Mouse (Mus musculus) cerebellum, adult 2 months (tissue): Measurements from ENCODE around the gene Olfr1415. TPM values are rescaled to one million over a fixed set of nuclear protein-coding genes. Genes with fewer than 3 reads are reported as not detected.

Experiments used
- DNase-seq, 2 experiments: peaks; one replicate each; pipeline ENCODE4 v3.0.0; 2021
- H3K27ac ChIP-seq: fragments of 200-500 bp; 2 replicates; pipeline ENCODE4 v1.5.1; 2012; ENCODE audit warnings: low read length, control low read depth, inconsistent platforms; ENCODE audit not compliant: insufficient read depth
- H3K27me3 ChIP-seq: fragments of 200-500 bp; 2 replicates; pipeline ENCODE4 v1.6.1; 2012; ENCODE audit warnings: inconsistent platforms, mild to moderate bottlenecking, low read length, moderate library complexity; ENCODE audit not compliant: control insufficient read depth, insufficient read depth
- H3K4me1 ChIP-seq: fragments of 200-500 bp; 2 replicates; pipeline ENCODE4 v1.6.1; 2011; ENCODE audit warnings: low read length; ENCODE audit not compliant: control insufficient read depth, insufficient read depth
- H3K4me3 ChIP-seq: fragments of 200-500 bp; replicated peaks from 2 replicates; pipeline ENCODE3; 2011; ENCODE audit warnings: mild to moderate bottlenecking, low read depth, low read length, control low read depth; ENCODE audit not compliant: insufficient read depth
- CTCF ChIP-seq: fragments of 200-500 bp; IDR thresholded peaks from 2 replicates; pipeline ENCODE4 v1.5.1; 2011; ENCODE audit warnings: low read depth, mild to moderate bottlenecking, control low read depth, low read length, moderate library complexity, borderline replicate concordance; ENCODE audit not compliant: insufficient read depth
- POLR2A ChIP-seq: fragments of 200-500 bp; IDR thresholded peaks from 2 replicates; pipeline ENCODE4 v1.6.1; 2011; ENCODE audit warnings: low read length, control low read depth, borderline replicate concordance; ENCODE audit not compliant: insufficient read depth
- WGBS: fragments of 180-500 bp; shearing (Covaris S2); methylation state at CpG from one replicate; pipeline ENCODE4 v1.1.7; 2018; 5-methylcytosine and 5-hydroxymethylcytosine counted together
- polyA plus RNA-seq: library from polyadenylated mRNA; depleted of rRNA; stranded (reverse); fragments of >200 nt; gene quantifications from 2 replicates; pipeline ENCODE4 v1.2.3, GENCODE M21; 2012

Olfr1415 gene
- polyA plus RNA-seq, 1 experiment, result not detected

DNA sequence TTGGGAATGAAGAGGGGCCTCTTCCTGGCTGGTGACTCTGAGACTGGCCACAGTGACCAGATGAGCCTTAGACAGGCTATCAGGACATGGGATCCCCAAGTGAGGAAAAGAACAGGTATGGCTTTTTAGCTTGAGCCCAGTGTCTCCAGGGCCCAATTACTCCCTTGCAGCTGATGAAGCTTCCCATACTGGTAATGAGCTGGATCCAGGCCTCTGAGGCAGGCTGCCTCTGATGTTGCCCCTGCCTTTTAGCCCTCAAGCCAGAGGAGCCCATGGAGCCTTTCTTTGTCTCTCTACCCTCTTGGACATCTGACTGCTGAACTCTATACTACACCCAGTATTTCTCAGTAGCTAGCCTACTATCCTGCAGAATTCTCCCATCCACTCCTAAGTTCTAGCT is 10.9 kb downstream of the Olfr1415 start, which contains the start of gene Olfr1416:
Gene Olfr1416, minus strand, starts transcription at position 101 of the 400 bp plus-strand sequence.
- H3K4me1 ChIP-seq, result no peaks in the 10 kb centered on the region
- no peak for DNase-seq
- H3K27ac ChIP-seq, result no peak within 1 kb of the TSS
- TF ChIP-seq POLR2A, result no peak
- TF ChIP-seq CTCF, result no peak
- H3K27me3 ChIP-seq, result no peaks in the 10 kb centered on the region
- H3K4me3 ChIP-seq, result no peak within 1 kb of the TSS

- no peak for TF ChIP-seq POLR2A
- TF ChIP-seq CTCF, result no peak
- DNase-seq, result no peak
- H3K27ac ChIP-seq, result peak overlapping the region; percentile 62
- peak overlapping the region; percentile 84 for H3K4me3 ChIP-seq
- H3K27me3 ChIP-seq, result no peaks in the 10 kb centered on the region
- 3% methylated on average over 10 of the region's 10 CpGs for WGBS
- H3K4me1 ChIP-seq, result no peaks in the 10 kb centered on the region
Measured at GRCm38 (mm10) chr1:92474066-92474578, 21.8 kb downstream of the Olfr1415 start.

- Histone ChIP-seq H3K4me3 (peak within 1 kb of the TSS; percentile 84), H3K27ac (peak within 1 kb of the TSS; percentile 90), H3K27me3 (no peaks in the 10 kb centered on the region), H3K4me1 (no peaks in the 10 kb centered on the region)
- TF ChIP-seq POLR2A (peak; percentile 79), CTCF (no peak)
- 1% methylated on average over 67 of the region's 67 CpGs for WGBS
- peak; percentile 89 to 97 for DNase-seq
Measured at GRCm38 (mm10) chr1:92473165-92474041, 22.5 kb downstream of the Olfr1415 start, which contains the start of gene Ndufa10. Gene Ndufa10 (minus strand): TSS chr1:92473860.

DNA sequence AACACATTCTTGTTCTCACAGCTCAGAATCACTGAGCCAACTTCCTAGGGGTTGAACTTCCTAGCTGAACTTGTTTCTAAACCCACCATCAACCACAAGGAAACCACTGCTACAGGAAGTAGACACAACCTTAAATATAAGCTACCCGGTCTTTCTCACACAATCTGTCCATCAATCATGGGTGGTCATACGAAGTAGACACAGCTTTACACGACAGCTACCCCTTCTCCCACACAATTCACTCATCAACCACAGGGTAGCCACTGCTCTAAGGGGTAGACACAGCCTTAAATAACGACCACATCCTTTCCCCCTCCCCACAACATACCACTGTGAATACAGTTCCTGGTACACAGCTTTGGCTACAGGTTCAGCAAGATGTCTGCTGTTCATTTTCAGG is 27.0 kb downstream of the Olfr1415 start:
- DNase-seq, result no peak
- H3K4me3 ChIP-seq, result no peak overlapping the region
- TF ChIP-seq POLR2A, result no peak
- no peak for TF ChIP-seq CTCF
- H3K4me1 ChIP-seq, result no peaks in the 10 kb centered on the region
- H3K27ac ChIP-seq, result no peak overlapping the region
- no peaks in the 10 kb centered on the region for H3K27me3 ChIP-seq
- 89% methylated on average over 4 of the region's 4 CpGs for WGBS

DNA sequence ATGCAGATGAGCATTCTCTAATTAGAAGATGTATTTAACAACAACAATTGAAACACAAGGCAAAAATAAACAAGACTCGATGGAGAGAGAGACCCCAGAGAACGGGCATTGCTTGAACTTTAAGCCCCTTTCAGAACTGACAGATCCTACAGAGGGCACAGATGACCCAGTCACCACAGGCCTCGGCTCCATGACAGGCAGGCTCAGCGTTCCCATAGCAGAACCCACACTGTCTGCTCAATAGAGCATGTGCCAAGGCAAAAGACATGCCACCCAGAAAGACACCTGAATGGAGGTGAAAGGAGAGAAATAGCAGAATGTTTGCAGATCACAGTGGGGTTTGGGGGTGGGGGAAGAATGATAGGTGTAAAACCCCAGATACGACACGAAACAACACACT is 37.5 kb downstream of the Olfr1415 start:
- no peak for DNase-seq
- Histone ChIP-seq H3K27me3 (no peaks in the 10 kb centered on the region), H3K27ac (peak overlapping the region; percentile 93), H3K4me1 (peaks cover 5% of the 10 kb centered on the region), H3K4me3 (no peak overlapping the region)
- TF ChIP-seq CTCF, result no peak
- TF ChIP-seq POLR2A, result no peak
- WGBS, result 25% methylated on average over 6 of the region's 6 CpGs

DNA sequence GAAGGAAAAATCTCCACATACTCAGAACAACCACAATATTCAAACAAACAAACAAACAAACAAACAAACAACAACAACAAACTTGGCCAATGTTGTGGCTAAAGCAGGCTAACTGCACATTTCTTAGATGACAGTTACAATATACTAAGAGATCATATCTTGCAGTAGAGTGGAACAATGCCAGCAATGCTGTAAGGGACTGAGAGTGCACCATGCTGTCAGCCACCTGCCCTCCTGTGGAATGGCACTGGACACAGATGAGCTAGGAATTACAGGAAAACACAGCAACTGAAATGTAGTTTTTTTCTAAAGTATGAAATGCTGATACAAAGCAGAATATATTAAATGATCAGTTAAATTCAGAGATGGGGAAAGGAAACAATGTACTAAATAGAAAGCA is 38.1 kb downstream of the Olfr1415 start:
- H3K4me3 ChIP-seq, result no peak overlapping the region
- TF ChIP-seq POLR2A (no peak), CTCF (peak; percentile 22; the same call in 1 of the 2 replicates)
- DNase-seq, result peak; percentile 55 to 82

DNA sequence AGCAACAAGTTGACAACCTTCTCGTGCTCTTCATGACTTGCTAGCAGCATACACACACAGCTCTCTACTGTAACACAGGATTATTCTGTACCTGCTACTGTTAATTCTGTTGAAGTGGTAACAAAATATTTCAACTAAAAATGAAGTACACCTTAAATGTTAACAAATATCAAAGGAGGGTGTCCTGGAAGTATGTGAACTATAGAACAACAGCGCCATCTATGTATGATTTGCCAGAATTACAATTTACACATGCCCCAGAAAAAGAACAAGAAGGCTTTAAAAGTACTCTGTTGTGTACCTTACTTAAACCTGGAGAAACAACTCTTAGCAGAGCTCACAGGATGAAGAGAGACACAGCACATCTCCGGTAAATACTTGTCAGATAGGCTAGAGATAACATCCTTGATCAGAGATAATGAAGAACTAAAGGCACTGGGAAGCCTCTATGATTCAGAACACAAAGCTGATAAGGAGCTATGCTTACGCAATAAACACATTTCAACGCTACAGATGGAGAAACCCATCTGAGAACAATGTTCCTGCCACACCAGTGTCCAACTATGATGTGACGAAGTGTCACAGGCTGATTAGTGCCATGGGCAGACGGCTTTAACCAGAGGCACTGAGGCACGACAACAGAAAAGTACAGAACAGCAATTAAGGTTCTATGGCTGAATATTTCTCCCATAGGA is 42.0 kb downstream of the Olfr1415 start:
- DNase-seq, result peak in 1 of 2 experiments; percentile 34
- Histone ChIP-seq H3K27me3 (no peaks in the 10 kb centered on the region), H3K27ac (no peak overlapping the region), H3K4me3 (no peak overlapping the region), H3K4me1 (peaks cover 5% of the 10 kb centered on the region)
- TF ChIP-seq POLR2A (no peak), CTCF (peak; percentile 48; the same call in 1 of the 2 replicates)
- 72% methylated on average over 8 of the region's 8 CpGs for WGBS

More for the DNA sequence above, 38.1 kb downstream of the Olfr1415 start:
- H3K4me1 ChIP-seq, result peaks cover 5% of the 10 kb centered on the region
- H3K27me3 ChIP-seq, result no peaks in the 10 kb centered on the region
- H3K27ac ChIP-seq, result no peak overlapping the region

DNA sequence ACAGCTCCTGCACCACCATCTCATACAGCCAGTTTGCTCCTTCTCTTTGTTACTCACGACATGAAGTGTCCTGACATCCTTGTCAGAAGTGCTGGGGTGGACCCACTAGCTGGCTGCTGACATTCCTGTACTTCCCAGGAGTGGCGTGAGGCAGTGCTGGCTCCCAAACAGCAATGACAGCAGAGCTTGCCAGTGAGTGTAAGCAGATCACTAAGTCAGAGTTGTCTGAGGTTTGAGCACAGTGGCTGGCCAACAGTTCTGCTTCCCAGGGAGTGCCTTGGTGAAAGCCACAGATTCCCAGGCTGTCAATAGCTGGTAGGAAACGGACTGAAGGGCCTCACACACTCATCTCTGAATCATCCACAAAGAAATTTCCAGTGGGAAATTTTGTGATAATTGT is 47.6 kb downstream of the Olfr1415 start:
- DNase-seq, result no peak
- WGBS, result 76% methylated on average over 3 of the region's 3 CpGs
- no peaks in the 10 kb centered on the region for H3K4me1 ChIP-seq
- H3K27me3 ChIP-seq, result no peaks in the 10 kb centered on the region
- TF ChIP-seq POLR2A, result no peak
- no peak for TF ChIP-seq CTCF
- no peak overlapping the region for H3K4me3 ChIP-seq
- H3K27ac ChIP-seq, result no peak overlapping the region
